Mouse (Mus musculus) stomach, postnatal 0 days (tissue): ENCODE results near the gene Zfp174.

Source experiments
- CTCF ChIP-seq: IDR thresholded peaks from 2 replicates; pipeline ENCODE4 v1.5.1; 2016; ENCODE audit warnings: antibody characterized with exemption, low read depth, mild to moderate bottlenecking, moderate library complexity
- EP300 ChIP-seq: optimal IDR thresholded peaks from 2 replicates; pipeline ENCODE3; 2016; ENCODE audit warnings: antibody characterized with exemption

DNA sequence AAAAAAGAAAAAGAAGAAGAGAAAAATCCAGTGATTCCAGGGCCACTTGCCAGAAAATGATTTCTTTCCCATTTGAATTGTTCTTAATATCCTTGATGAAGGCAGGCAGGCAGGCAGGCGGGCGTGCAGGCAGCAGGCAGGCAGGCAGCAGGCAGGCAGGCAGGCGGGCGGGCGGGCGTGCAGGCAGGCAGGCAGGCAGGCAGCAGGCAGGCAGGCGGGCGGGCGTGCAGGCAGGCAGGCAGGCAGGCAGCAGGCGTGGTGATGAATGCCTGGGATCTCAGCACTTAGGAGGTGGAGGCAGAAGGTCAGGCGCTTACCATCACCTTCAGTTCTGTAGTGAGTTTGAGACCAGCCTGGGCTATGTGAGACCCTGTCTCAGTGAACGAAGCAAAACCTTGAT is 5.5 kb downstream of the Zfp174 start:
- TF ChIP-seq CTCF, result no peak
- no peak for TF ChIP-seq EP300
